Mouse (Mus musculus) liver, embryonic 11.5 days (tissue): ENCODE results near the gene Iqgap2. TPM values are rescaled to one million over a fixed set of nuclear protein-coding genes. Genes with fewer than 3 reads are reported as not detected.

Experiments
- ATAC-seq: fragments of 200-750 bp; cut with Nextera tagmentation; replicated peaks from 2 replicates; pipeline ENCODE4 v1.8.0; 2017; ENCODE audit warnings: moderate number of reproducible peaks, mild to moderate bottlenecking, moderate TSS enrichment, moderate library complexity; ENCODE audit not compliant: low FRiP score
- DNase-seq: peaks from one replicate; pipeline ENCODE4 v3.0.0-alpha.2; 2017; ENCODE audit warnings: low spot score
- H3K27ac ChIP-seq: fragments of 300-500 bp; sonication (generic); 2 replicates; pipeline ENCODE4 v1.5.1; 2014; ENCODE audit warnings: mild to moderate bottlenecking, low read depth, low read length, control low read depth
- H3K27me3 ChIP-seq: fragments of 300-500 bp; sonication (generic); replicated peaks from 2 replicates; pipeline ENCODE4 v1.6.1; 2014; ENCODE audit warnings: low read length, mixed read lengths; ENCODE audit not compliant: control insufficient read depth, insufficient read depth
- H3K36me3 ChIP-seq: fragments of 300-500 bp; sonication (generic); 2 replicates; pipeline ENCODE4 v1.6.1; 2014; ENCODE audit warnings: mild to moderate bottlenecking, low read length, moderate library complexity, mixed read lengths; ENCODE audit not compliant: control insufficient read depth, insufficient read depth
- H3K4me1 ChIP-seq: fragments of 300-500 bp; sonication (generic); replicated peaks from 2 replicates; pipeline ENCODE4 v1.6.1; 2014; ENCODE audit warnings: low read length, mixed read lengths; ENCODE audit not compliant: control insufficient read depth, insufficient read depth
- H3K4me2 ChIP-seq: fragments of 300-500 bp; sonication (generic); 2 replicates; pipeline ENCODE4 v1.6.1; 2014; ENCODE audit warnings: mild to moderate bottlenecking, control low read depth, moderate library complexity
- H3K4me3 ChIP-seq: fragments of 300-500 bp; sonication (generic); 2 replicates; pipeline ENCODE4 v1.5.1; 2014; ENCODE audit warnings: low read depth, low read length, control low read depth
- H3K9ac ChIP-seq: fragments of 300-500 bp; sonication (generic); 2 replicates; pipeline ENCODE4 v1.6.1; 2014; ENCODE audit warnings: low read depth, low read length, control low read depth
- H3K9me3 ChIP-seq: fragments of 300-500 bp; sonication (generic); 2 replicates; pipeline ENCODE4 v1.6.1; 2016; ENCODE audit warnings: low read length, inconsistent platforms, mixed read lengths; ENCODE audit not compliant: control insufficient read depth
- WGBS: fragments of 180-500 bp; shearing (Covaris S2); extraction: QIAGEN DNeasy Blood & Tissue Kit; methylation state at CpG from one replicate; pipeline ENCODE4 v1.1.7; 2014; 5-methylcytosine and 5-hydroxymethylcytosine counted together
- polyA plus RNA-seq: library from polyadenylated mRNA; unstranded; fragments of >200 nt; fragmentation: Nextera tagmentation; extraction: Ambion mirVana; gene quantifications from 2 replicates; pipeline ENCODE4 v1.2.1, GENCODE M21; 2014

Gene Iqgap2
- polyA plus RNA-seq, 1 experiment from 2014 or later = 17.1 TPM

DNA sequence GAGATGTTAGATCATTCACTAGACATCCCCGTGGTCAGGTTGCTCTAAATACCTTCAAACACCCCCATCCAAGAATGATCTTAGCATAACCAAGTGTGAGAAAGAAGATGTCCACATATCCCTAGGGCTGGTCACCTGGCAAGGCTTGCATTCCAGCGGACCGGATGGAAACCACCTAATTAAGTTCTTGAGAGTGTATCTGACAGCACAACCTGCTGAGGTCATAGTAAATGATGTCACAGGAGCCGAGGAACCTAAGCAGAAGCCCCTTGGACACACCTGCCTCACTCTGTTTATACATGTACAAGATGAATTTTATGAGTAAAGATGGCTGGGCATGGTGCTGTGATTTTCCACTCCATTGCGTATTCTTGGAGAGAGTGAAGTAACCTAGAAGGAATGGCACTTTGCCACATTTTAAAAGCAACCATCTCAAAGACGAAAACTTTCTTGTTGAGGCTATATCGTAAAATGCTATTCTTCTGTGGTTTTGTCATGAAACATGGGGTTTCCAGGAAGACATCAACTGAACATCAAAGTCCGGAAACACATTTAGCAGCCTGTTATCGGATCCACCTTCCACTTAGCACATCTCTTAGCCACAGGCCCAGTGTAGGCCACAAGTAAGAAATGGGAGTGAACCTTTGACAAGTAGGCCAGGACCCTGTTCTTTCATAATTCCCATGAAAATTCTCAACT lies 179.0 kb downstream of the Iqgap2 start:
- DNase-seq = no peak
- Histone ChIP-seq H3K36me3 (no peaks in the 10 kb centered on the region), H3K9ac (no peak overlapping the region), H3K9me3 (no peaks in the 10 kb centered on the region), H3K27ac (no peak overlapping the region), H3K27me3 (no peaks in the 10 kb centered on the region), H3K4me1 (no peaks in the 10 kb centered on the region), H3K4me2 (no peak overlapping the region), H3K4me3 (no peak overlapping the region)
- peak; percentile 49; the same call in 1 of the 2 replicates for ATAC-seq
- WGBS = 74% methylated on average over 9 of the region's 9 CpGs

GRCm38 (mm10) chr13:95712054-95712453 lies 179.7 kb downstream of the Iqgap2 start:
- no peak for ATAC-seq
- Histone ChIP-seq H3K27ac (no peak overlapping the region), H3K27me3 (no peaks in the 10 kb centered on the region), H3K36me3 (no peaks in the 10 kb centered on the region), H3K9me3 (no peaks in the 10 kb centered on the region), H3K4me1 (no peaks in the 10 kb centered on the region), H3K4me3 (no peak overlapping the region), H3K4me2 (no peak overlapping the region), H3K9ac (no peak overlapping the region)
- DNase-seq = no peak

- H3K27ac ChIP-seq = no peak overlapping the region
- no peaks in the 10 kb centered on the region for H3K4me1 ChIP-seq
- H3K36me3 ChIP-seq = no peaks in the 10 kb centered on the region
- WGBS = 89% methylated on average over 6 of the region's 6 CpGs
- H3K4me3 ChIP-seq = no peak overlapping the region
- ATAC-seq (no peak), DNase-seq (no peak)
- H3K9ac ChIP-seq = no peak overlapping the region
- no peak overlapping the region for H3K4me2 ChIP-seq
- H3K27me3 ChIP-seq = no peaks in the 10 kb centered on the region
- no peaks in the 10 kb centered on the region for H3K9me3 ChIP-seq
Measured at GRCm38 (mm10) chr13:95705589-95705988, 186.1 kb downstream of the Iqgap2 start.

GRCm38 (mm10) chr13:95703376-95703775 lies 188.3 kb downstream of the Iqgap2 start:
- no peak overlapping the region for H3K4me3 ChIP-seq
- no peaks in the 10 kb centered on the region for H3K27me3 ChIP-seq
- no peak overlapping the region for H3K9ac ChIP-seq
- H3K4me1 ChIP-seq = no peaks in the 10 kb centered on the region
- no peak overlapping the region for H3K4me2 ChIP-seq
- WGBS = 88% methylated on average over 5 of the region's 5 CpGs
- no peaks in the 10 kb centered on the region for H3K9me3 ChIP-seq
- H3K36me3 ChIP-seq = no peaks in the 10 kb centered on the region
- ATAC-seq (no peak), DNase-seq (no peak)
- H3K27ac ChIP-seq = no peak overlapping the region

DNA sequence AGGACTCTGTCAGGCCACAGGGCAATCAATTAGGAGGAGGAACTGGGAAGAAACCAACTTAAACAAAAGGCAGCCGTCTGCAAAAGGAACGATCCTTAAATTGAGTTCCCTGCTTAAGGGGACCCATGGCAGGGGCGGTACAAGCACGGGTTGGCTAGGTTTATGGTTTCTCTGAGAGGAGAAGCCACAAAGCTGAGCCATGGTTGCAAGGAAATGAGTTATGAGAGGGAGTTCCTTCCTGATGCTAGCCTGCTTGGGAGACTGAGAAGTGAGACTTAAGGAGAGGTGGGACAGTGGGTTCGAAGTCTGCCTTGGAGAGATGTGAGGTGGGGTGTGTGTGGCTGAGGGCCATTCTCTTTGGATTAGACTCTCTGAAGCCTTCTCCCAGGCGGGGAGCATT lies 193.8 kb downstream of the Iqgap2 start:
- 46% methylated on average over 6 of the region's 6 CpGs for WGBS
- Histone ChIP-seq H3K4me3 (no peak overlapping the region), H3K9me3 (no peaks in the 10 kb centered on the region), H3K36me3 (no peaks in the 10 kb centered on the region), H3K4me1 (peaks cover 7% of the 10 kb centered on the region), H3K9ac (no peak overlapping the region), H3K4me2 (no peak overlapping the region), H3K27me3 (no peaks in the 10 kb centered on the region), H3K27ac (0 out of 2 replicates have a peak overlapping the region, but pooled peaks have one; percentile 36)
- ATAC-seq (no peak), DNase-seq (no peak)

DNA sequence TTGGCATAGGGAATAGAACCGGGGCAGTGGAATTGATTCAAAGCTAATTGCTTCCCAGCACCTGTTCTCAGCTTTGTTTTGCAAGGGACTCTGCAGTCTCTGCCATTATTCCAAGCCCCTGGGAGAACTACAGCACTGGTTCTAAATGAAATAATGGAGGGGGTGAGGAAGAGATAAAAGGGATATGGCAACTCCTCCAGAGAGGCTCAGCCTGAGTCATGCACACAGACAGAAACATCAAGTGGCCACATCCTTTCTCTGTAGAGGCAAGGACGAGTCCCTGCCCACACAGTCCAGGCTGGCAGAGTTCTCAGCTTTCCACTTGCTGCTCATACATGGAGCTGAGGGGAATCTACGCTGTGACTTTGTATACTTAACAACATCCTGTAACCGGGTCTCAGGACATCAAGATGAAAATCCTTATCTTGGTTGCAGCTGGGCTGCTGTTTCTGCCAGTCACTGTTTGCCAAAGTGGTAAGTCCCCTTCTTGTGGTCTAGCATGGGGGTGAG lies 195.0 kb downstream of the Iqgap2 start, which contains the start of gene F2rl2:
TSS of gene F2rl2 (plus strand) at position 200 of the 510 bp plus-strand sequence.
- Histone ChIP-seq H3K9ac (0 out of 2 replicates have a peak within 1 kb of the TSS, but pooled peaks have one; percentile 0), H3K4me2 (no peak within 1 kb of the TSS; the same call in 1 of the 2 replicates), H3K4me3 (no peak within 1 kb of the TSS), H3K27me3 (no peaks in the 10 kb centered on the region), H3K4me1 (peaks cover 9% of the 10 kb centered on the region), H3K27ac (peak within 1 kb of the TSS; percentile 4), H3K36me3 (no peaks in the 10 kb centered on the region), H3K9me3 (no peaks in the 10 kb centered on the region)
- ATAC-seq (peak; percentile 76), DNase-seq (no peak)
- 38% methylated on average over 4 of the region's 4 CpGs for WGBS

- Histone ChIP-seq H3K27ac (peak overlapping the region; percentile 4; the same call in 1 of the 2 replicates), H3K4me3 (no peak overlapping the region), H3K4me2 (no peak overlapping the region), H3K27me3 (no peaks in the 10 kb centered on the region), H3K9me3 (no peaks in the 10 kb centered on the region), H3K36me3 (no peaks in the 10 kb centered on the region), H3K4me1 (peaks cover 9% of the 10 kb centered on the region), H3K9ac (no peak overlapping the region)
- ATAC-seq (no peak), DNase-seq (no peak)
- WGBS = 89% methylated on average over 9 of the region's 9 CpGs
Measured at GRCm38 (mm10) chr13:95696120-95696653, 195.5 kb downstream of the Iqgap2 start.

GRCm38 (mm10) chr13:95692201-95692600 lies 199.5 kb downstream of the Iqgap2 start:
- Histone ChIP-seq H3K9me3 (no peaks in the 10 kb centered on the region), H3K36me3 (no peaks in the 10 kb centered on the region), H3K27me3 (no peaks in the 10 kb centered on the region), H3K4me1 (peaks cover 19% of the 10 kb centered on the region), H3K4me3 (no peak overlapping the region), H3K4me2 (no peak overlapping the region), H3K9ac (no peak overlapping the region), H3K27ac (0 out of 2 replicates have a peak overlapping the region, but pooled peaks have one; percentile 9)
- 47% methylated on average over 8 of the region's 8 CpGs for WGBS
- DNase-seq (no peak), ATAC-seq (no peak)
